Mouse (Mus musculus): ENCODE measurements around the gene Adgrg3. TPM values are rescaled to one million over a fixed set of nuclear protein-coding genes. Genes with fewer than 3 reads are reported as not detected.

The Adgrg3 gene
- total and polyA plus RNA-seq, 3 experiments, result not detected

DNA sequence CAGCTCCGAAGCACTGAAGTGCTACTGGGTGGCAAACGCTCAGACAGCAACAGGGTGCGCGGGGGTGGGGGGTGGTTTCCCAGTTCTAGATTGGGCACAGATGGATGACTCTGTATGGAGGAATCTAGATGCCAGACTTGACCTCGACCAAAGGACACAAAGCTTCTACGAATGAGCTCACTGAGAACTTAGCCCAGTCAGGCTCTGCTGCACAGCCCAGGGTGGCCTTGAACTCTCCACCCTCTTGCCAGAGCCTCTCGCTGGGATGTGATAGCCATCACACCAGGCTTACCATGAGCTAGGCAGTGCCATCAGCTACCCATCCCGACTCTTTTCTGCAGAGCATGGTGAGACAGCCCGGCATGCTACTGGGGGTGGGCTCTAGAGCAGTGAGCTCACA lies 43.7 kb upstream of the Adgrg3 start:
- Histone ChIP-seq H3K27ac (ENCODE audit: insufficient read depth, low read depth) (no peak overlapping the region), H3K27me3 (replicated peaks) (peaks cover 39% of the 10 kb centered on the region), H3K9me3 (replicated peaks; ENCODE audit: low read length) (no peaks in the 10 kb centered on the region), H3K4me1 (ENCODE audit: control insufficient read depth in 1 of 2, insufficient read depth in 2 of 2) (peaks cover 5 to 54% of the 10 kb centered on the region in 2 experiments), H3K79me2 (replicated peaks; ENCODE audit: control insufficient read depth, extremely low read depth, insufficient read depth, poor library complexity, severe bottlenecking) (no peaks in the 10 kb centered on the region), H3K4me2 (ENCODE audit: insufficient read depth, low read depth, poor library complexity, severe bottlenecking) (no peak overlapping the region), H3K36me3 (replicated peaks in 1 of 2; ENCODE audit: control insufficient read depth in 1 of 2, insufficient read depth in 1 of 2, low read length in 1 of 2) (no peaks in the 10 kb centered on the region), H3K9ac (ENCODE audit: insufficient read depth, low read depth) (no peak overlapping the region), H3K4me3 (replicated peaks in 1 of 3; ENCODE audit: low read depth in 2 of 3, low read length in 2 of 3, poor library complexity in 1 of 3) (no peak overlapping the region)
- in situ Hi-C loops (cut with MboI; ENCODE audit: low pct_ligation_motif_present, low pct_unique_long_range_greater_than_20kb, low sequenced_read_pairs), result no loop called here
- dilution Hi-C loops (cut with MboI; ENCODE audit: extremely low pct_ligation_motif_present, extremely low pct_unique_long_range_greater_than_20kb, low sequenced_read_pairs), result no loop called here
- no peak for DNase-seq (ENCODE audit: extremely low read depth)
- no peak for TF ChIP-seq UBTF (IDR thresholded peaks at IDR 0.05; ENCODE audit: low read depth, low read length)
- TF ChIP-seq MAX (IDR thresholded peaks at IDR 0.05; ENCODE audit: low read length), result no peak
- TF ChIP-seq ZKSCAN1 (IDR thresholded peaks at IDR 0.05; ENCODE audit: borderline replicate concordance, low read depth, low read length), result no peak
- TF ChIP-seq HCFC1 (IDR thresholded peaks at IDR 0.05; ENCODE audit: low read depth, low read length), result no peak
- TF ChIP-seq TCF12 (IDR thresholded peaks at IDR 0.05; ENCODE audit: low read depth, low read length), result no peak
- no peak for TF ChIP-seq ZC3H11A (IDR thresholded peaks at IDR 0.05; ENCODE audit: low read depth, low read length)
- no peak for TF ChIP-seq MAFK (IDR thresholded peaks at IDR 0.05; ENCODE audit: insufficient replicate concordance, low read length)
- TF ChIP-seq ELF1 (IDR thresholded peaks at IDR 0.05; ENCODE audit: low read depth, low read length), result no peak
- no peak for TF ChIP-seq POLR2A (IDR thresholded peaks at IDR 0.05; ENCODE audit: low read depth, low read length)
- no peak for TF ChIP-seq NELFE (IDR thresholded peaks at IDR 0.05; ENCODE audit: low read depth, low read length)
- no peak for TF ChIP-seq USF2 (conservative IDR thresholded peaks at IDR 0.05; ENCODE audit: low read depth, low read length)
- no peak for TF ChIP-seq MAZ (IDR thresholded peaks at IDR 0.05; ENCODE audit: low read depth, low read length)
- TF ChIP-seq MXI1 (IDR thresholded peaks at IDR 0.05; ENCODE audit: low read depth, low read length), result no peak
- TF ChIP-seq RCOR1 (conservative IDR thresholded peaks at IDR 0.05; ENCODE audit: low read depth, low read length), result no peak
- TF ChIP-seq BHLHE40 (IDR thresholded peaks at IDR 0.05; ENCODE audit: low read depth, low read length), result no peak
- TF ChIP-seq ETS1 (conservative IDR thresholded peaks at IDR 0.05; ENCODE audit: low read depth, low read length), result no peak

DNA sequence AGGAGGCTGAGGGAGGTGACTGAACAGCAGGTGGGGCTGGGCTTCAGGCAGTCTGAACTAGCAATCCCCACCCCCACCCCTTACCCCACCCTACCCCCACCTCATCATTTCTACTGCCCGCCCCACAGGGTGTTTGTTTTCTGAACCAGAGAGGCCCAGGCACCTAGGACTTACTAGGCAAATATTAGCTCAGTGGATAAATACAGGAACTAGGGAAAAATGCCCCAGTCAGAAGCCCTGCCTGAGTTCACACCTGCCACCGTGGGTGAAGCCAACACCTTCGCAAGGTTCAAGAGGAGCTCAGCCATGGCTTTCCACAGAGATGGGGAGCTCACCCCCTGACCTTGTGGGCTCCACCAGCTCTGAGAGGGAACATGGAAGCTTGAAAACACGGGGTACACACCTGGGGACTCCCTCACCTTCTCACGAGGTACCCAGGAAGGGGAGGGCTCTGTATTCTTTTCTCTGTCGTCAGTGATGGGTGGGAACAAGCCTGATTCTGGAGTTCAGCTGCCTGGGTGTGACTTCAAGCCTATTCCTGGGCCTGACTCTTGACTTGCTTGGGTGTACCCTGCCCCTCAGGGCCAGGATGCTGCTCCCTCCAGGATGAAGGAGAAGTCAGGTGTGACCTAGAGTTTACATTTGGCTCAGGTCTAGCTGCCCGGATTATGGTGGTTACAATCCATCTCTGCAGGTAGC lies 42.9 kb upstream of the Adgrg3 start, which contains the start of gene Adgrg1:
Adgrg1 (plus strand) TSS at position 285 of the 699 bp plus-strand sequence.
- no peak within 1 kb of the TSS for H3K9ac ChIP-seq (ENCODE audit: insufficient read depth, low read depth)
- H3K4me3 ChIP-seq (replicated peaks in 1 of 3; ENCODE audit: low read depth in 2 of 3, low read length in 2 of 3, poor library complexity in 1 of 3), result no peak within 1 kb of the TSS
- peaks cover 5 to 62% of the 10 kb centered on the region in 2 experiments for H3K4me1 ChIP-seq (ENCODE audit: control insufficient read depth in 1 of 2, insufficient read depth in 2 of 2)
- in situ Hi-C loops (cut with MboI; ENCODE audit: low pct_ligation_motif_present, low pct_unique_long_range_greater_than_20kb, low sequenced_read_pairs) (no loop called here), dilution Hi-C loops (cut with MboI; ENCODE audit: extremely low pct_ligation_motif_present, extremely low pct_unique_long_range_greater_than_20kb, low sequenced_read_pairs) (no loop called here)
- H3K36me3 ChIP-seq (replicated peaks in 1 of 2; ENCODE audit: control insufficient read depth in 1 of 2, insufficient read depth in 1 of 2, low read length in 1 of 2), result no peaks in the 10 kb centered on the region
- TF ChIP-seq TCF12 (IDR thresholded peaks at IDR 0.05; ENCODE audit: low read depth, low read length) (no peak), CTCF (conservative IDR thresholded peaks at IDR 0.05 in 1 of 2, IDR thresholded peaks at IDR 0.05 in 1 of 2; ENCODE audit: low read depth in 2 of 2, low read length in 2 of 2) (no peak), RCOR1 (conservative IDR thresholded peaks at IDR 0.05; ENCODE audit: low read depth, low read length) (no peak), HCFC1 (IDR thresholded peaks at IDR 0.05; ENCODE audit: low read depth, low read length) (no peak), POLR2AphosphoS2 (IDR thresholded peaks at IDR 0.05; ENCODE audit: low read depth, low read length) (no peak), IRF4 (IDR thresholded peaks at IDR 0.05; ENCODE audit: low read depth, low read length) (no peak), MEF2A (IDR thresholded peaks at IDR 0.05; ENCODE audit: borderline replicate concordance, low read depth, low read length) (no peak), MAZ (IDR thresholded peaks at IDR 0.05; ENCODE audit: low read depth, low read length) (no peak), SIN3A (IDR thresholded peaks at IDR 0.05; ENCODE audit: low read length) (no peak), RAD21 (IDR thresholded peaks at IDR 0.05; ENCODE audit: low read depth, low read length) (no peak), ZMIZ1 (IDR thresholded peaks at IDR 0.05; ENCODE audit: low read depth, low read length) (no peak), NRF1 (IDR thresholded peaks at IDR 0.05; ENCODE audit: low read depth, low read length) (no peak)
- DNase-seq (ENCODE audit: extremely low read depth), result no peak
- no peaks in the 10 kb centered on the region for H3K79me2 ChIP-seq (replicated peaks; ENCODE audit: control insufficient read depth, extremely low read depth, insufficient read depth, poor library complexity, severe bottlenecking)
- peaks cover 39% of the 10 kb centered on the region for H3K27me3 ChIP-seq (replicated peaks)
- H3K4me2 ChIP-seq (ENCODE audit: insufficient read depth, low read depth, poor library complexity, severe bottlenecking), result no peak within 1 kb of the TSS
- H3K27ac ChIP-seq (ENCODE audit: insufficient read depth, low read depth), result no peak within 1 kb of the TSS
- no peaks in the 10 kb centered on the region for H3K9me3 ChIP-seq (replicated peaks; ENCODE audit: low read length)
